Mouse (Mus musculus): ENCODE results near the gene Rcc1.

GRCm38 (mm10) chr4:132354571-132354970 lies 1.2 kb upstream of the Rcc1 start:
- TF ChIP-seq CTCF (IDR thresholded peaks at IDR 0.05; ENCODE audit: low read depth) (no peak), EP300 (IDR thresholded peaks at IDR 0.05; ENCODE audit: low read depth) (no peak)
